Mouse (Mus musculus): ENCODE measurements around the gene Map3k11. TPM values are rescaled to one million over a fixed set of nuclear protein-coding genes. Genes with fewer than 3 reads are reported as not detected.

The Map3k11 gene
- total and polyA plus RNA-seq, 3 experiments, result 22.2 to 145 (median 23.3) TPM

DNA sequence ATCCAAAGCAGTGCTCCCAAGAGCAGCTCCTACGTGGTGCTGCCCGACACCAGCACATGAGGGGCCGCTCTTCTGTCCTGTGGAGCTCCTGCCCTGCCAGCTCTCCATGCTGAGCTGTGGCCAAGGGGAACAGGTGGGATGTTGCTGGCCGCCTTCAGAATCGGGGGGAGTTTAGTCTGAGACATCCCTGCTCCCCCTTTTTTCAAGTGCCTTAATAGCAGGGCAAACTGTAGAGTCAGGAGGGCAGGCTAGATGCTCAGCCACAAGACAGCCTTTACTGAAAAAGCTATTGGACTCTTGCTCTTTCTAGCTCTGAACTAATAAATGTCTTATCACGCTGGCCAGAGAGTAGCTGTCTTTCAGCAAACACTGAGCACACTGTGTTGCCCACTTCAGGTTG, 40.8 kb upstream of the Map3k11 start:
- DNase-seq (ENCODE audit: low spot score) (no peak), ATAC-seq (ENCODE audit: extremely low read depth, insufficient number of reproducible peaks, low FRiP score, poor library complexity, severe bottlenecking) (no peak)
- Histone ChIP-seq H3K4me1 (ENCODE audit: insufficient read depth, low read depth, low read length) (peaks cover 7% of the 10 kb centered on the region; the same call in 1 of the 2 replicates), H3K27me3 (ENCODE audit: insufficient read depth, low read length) (no peaks in the 10 kb centered on the region), H3K36me3 (replicated peaks) (peaks cover 96% of the 10 kb centered on the region), H3K4me3 (ENCODE audit: low read depth, low read length) (no peak overlapping the region), H3K9me3 (replicated peaks) (no peaks in the 10 kb centered on the region)
- TF ChIP-seq GATA1 (IDR thresholded peaks at IDR 0.05; ENCODE audit: borderline replicate concordance, low read length) (no peak), GATA2 (IDR thresholded peaks at IDR 0.05; ENCODE audit: borderline replicate concordance, low read depth, low read length) (no peak), CTCF (IDR thresholded peaks at IDR 0.05; ENCODE audit: low read depth, low read length) (no peak), TAL1 (conservative IDR thresholded peaks at IDR 0.05; ENCODE audit: low read depth, low read length) (no peak), POLR2AphosphoS5 (IDR thresholded peaks at IDR 0.05; ENCODE audit: insufficient replicate concordance, low read depth, low read length) (no peak)

DNA sequence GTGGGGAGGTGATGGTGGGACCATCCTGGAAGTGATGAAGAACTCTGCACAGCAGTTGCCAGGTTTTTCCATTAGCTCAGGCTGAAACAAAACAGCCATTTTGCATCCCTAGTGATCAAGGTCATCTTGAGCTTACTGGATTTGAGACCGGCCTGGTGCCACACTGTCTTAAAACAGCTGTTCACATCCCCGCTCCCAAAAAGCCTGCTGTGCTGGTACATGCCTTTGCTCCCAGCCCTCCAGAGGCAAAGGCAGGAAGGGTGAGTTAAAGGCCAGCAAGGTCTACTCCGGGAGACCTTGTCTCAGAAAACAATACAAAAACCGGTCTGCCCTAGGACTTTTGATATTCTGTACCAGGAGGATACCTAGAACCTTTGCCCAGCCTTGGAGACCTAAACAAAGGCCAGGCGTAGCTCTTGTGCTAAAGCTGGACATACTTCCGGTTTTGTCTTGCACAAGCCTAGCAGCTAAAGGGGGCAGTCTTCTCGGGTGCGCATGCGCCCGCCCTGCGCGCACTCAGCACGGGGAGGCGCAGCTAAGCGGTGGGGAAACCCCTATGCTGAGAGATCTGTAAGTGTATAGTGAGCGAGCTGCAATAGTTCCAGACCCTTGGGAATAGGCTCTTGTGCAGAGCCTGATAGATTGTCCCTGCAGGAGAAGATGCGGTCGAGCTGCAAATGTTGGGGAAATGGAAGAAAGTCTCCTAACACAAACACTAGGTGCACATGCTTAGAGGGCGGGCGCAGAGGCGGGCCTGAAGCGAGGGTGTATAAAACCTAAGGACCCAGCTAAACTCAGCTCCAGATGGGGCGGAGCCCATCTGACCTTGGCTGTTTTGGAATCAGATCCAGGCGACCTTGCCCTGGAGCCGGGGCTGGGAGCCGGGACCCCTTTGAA, 39.9 kb upstream of the Map3k11 start:
- Histone ChIP-seq H3K27me3 (ENCODE audit: insufficient read depth, low read length) (no peaks in the 10 kb centered on the region), H3K9me3 (replicated peaks) (no peaks in the 10 kb centered on the region), H3K4me3 (ENCODE audit: low read depth, low read length) (no peak overlapping the region), H3K4me1 (ENCODE audit: insufficient read depth, low read depth, low read length) (peaks cover 7% of the 10 kb centered on the region; the same call in 1 of the 2 replicates), H3K36me3 (replicated peaks) (peaks cover 97% of the 10 kb centered on the region)
- no peak for ATAC-seq (ENCODE audit: extremely low read depth, insufficient number of reproducible peaks, low FRiP score, poor library complexity, severe bottlenecking)
- no peak for DNase-seq (ENCODE audit: low spot score)
- TF ChIP-seq CTCF (IDR thresholded peaks at IDR 0.05; ENCODE audit: low read depth, low read length), result no peak
- no peak for TF ChIP-seq GATA1 (IDR thresholded peaks at IDR 0.05; ENCODE audit: borderline replicate concordance, low read length)
- TF ChIP-seq POLR2AphosphoS5 (IDR thresholded peaks at IDR 0.05; ENCODE audit: insufficient replicate concordance, low read depth, low read length), result no peak
- no peak for TF ChIP-seq GATA2 (IDR thresholded peaks at IDR 0.05; ENCODE audit: borderline replicate concordance, low read depth, low read length)
- TF ChIP-seq TAL1 (conservative IDR thresholded peaks at IDR 0.05; ENCODE audit: low read depth, low read length), result no peak

- no peak for DNase-seq (ENCODE audit: low spot score)
- peaks cover 97% of the 10 kb centered on the region for H3K36me3 ChIP-seq (replicated peaks)
- H3K9me3 ChIP-seq (replicated peaks), result peaks cover 4% of the 10 kb centered on the region
- H3K27me3 ChIP-seq (ENCODE audit: insufficient read depth, low read length), result no peaks in the 10 kb centered on the region
- H3K4me3 ChIP-seq (ENCODE audit: low read depth, low read length), result no peak overlapping the region
- H3K4me1 ChIP-seq (ENCODE audit: insufficient read depth, low read depth, low read length), result peaks cover 7% of the 10 kb centered on the region; the same call in 1 of the 2 replicates
- no peak for ATAC-seq (ENCODE audit: extremely low read depth, insufficient number of reproducible peaks, low FRiP score, poor library complexity, severe bottlenecking)
- TF ChIP-seq GATA2 (IDR thresholded peaks at IDR 0.05; ENCODE audit: borderline replicate concordance, low read depth, low read length), result no peak
- TF ChIP-seq POLR2AphosphoS5 (IDR thresholded peaks at IDR 0.05; ENCODE audit: insufficient replicate concordance, low read depth, low read length), result no peak
- TF ChIP-seq CTCF (IDR thresholded peaks at IDR 0.05; ENCODE audit: low read depth, low read length), result no peak
- TF ChIP-seq GATA1 (IDR thresholded peaks at IDR 0.05; ENCODE audit: borderline replicate concordance, low read length), result no peak
- TF ChIP-seq TAL1 (conservative IDR thresholded peaks at IDR 0.05; ENCODE audit: low read depth, low read length), result no peak
Measured at GRCm38 (mm10) chr19:5649298-5649741, 39.2 kb upstream of the Map3k11 start.

GRCm38 (mm10) chr19:5651502-5652274, 36.9 kb upstream of the Map3k11 start:
- peaks cover 97% of the 10 kb centered on the region for H3K36me3 ChIP-seq (replicated peaks)
- H3K27me3 ChIP-seq (ENCODE audit: insufficient read depth, low read length), result no peaks in the 10 kb centered on the region
- H3K9me3 ChIP-seq (replicated peaks), result peaks cover 12% of the 10 kb centered on the region
- no peak overlapping the region for H3K4me3 ChIP-seq (ENCODE audit: low read depth, low read length)
- no peak for ATAC-seq (ENCODE audit: extremely low read depth, insufficient number of reproducible peaks, low FRiP score, poor library complexity, severe bottlenecking)
- no peak for DNase-seq (ENCODE audit: low spot score)
- TF ChIP-seq POLR2AphosphoS5 (IDR thresholded peaks at IDR 0.05; ENCODE audit: insufficient replicate concordance, low read depth, low read length) (no peak), CTCF (IDR thresholded peaks at IDR 0.05; ENCODE audit: low read depth, low read length) (no peak), GATA2 (IDR thresholded peaks at IDR 0.05; ENCODE audit: borderline replicate concordance, low read depth, low read length) (no peak), TAL1 (conservative IDR thresholded peaks at IDR 0.05; ENCODE audit: low read depth, low read length) (no peak), GATA1 (IDR thresholded peaks at IDR 0.05; ENCODE audit: borderline replicate concordance, low read length) (no peak)
- peaks cover 7% of the 10 kb centered on the region; the same call in 1 of the 2 replicates for H3K4me1 ChIP-seq (ENCODE audit: insufficient read depth, low read depth, low read length)

- peaks cover 12% of the 10 kb centered on the region for H3K9me3 ChIP-seq (replicated peaks)
- H3K4me3 ChIP-seq (ENCODE audit: low read depth, low read length), result no peak overlapping the region
- no peak for TF ChIP-seq TAL1 (conservative IDR thresholded peaks at IDR 0.05; ENCODE audit: low read depth, low read length)
- TF ChIP-seq POLR2AphosphoS5 (IDR thresholded peaks at IDR 0.05; ENCODE audit: insufficient replicate concordance, low read depth, low read length), result no peak
- TF ChIP-seq GATA1 (IDR thresholded peaks at IDR 0.05; ENCODE audit: borderline replicate concordance, low read length), result no peak
- no peak for TF ChIP-seq CTCF (IDR thresholded peaks at IDR 0.05; ENCODE audit: low read depth, low read length)
- no peak for TF ChIP-seq GATA2 (IDR thresholded peaks at IDR 0.05; ENCODE audit: borderline replicate concordance, low read depth, low read length)
- DNase-seq (ENCODE audit: low spot score) (no peak), ATAC-seq (ENCODE audit: extremely low read depth, insufficient number of reproducible peaks, low FRiP score, poor library complexity, severe bottlenecking) (no peak)
- peaks cover 11% of the 10 kb centered on the region for H3K4me1 ChIP-seq (ENCODE audit: insufficient read depth, low read depth, low read length)
- H3K27me3 ChIP-seq (ENCODE audit: insufficient read depth, low read length), result no peaks in the 10 kb centered on the region
- H3K36me3 ChIP-seq (replicated peaks), result peaks cover 95% of the 10 kb centered on the region
Measured at GRCm38 (mm10) chr19:5652570-5652969, 36.0 kb upstream of the Map3k11 start.
